Mouse (Mus musculus): Measurements from ENCODE around the gene Dyx1c1. TPM values are rescaled to one million over a fixed set of nuclear protein-coding genes. Genes with fewer than 3 reads are reported as not detected.

Dyx1c1 gene
- total and polyA plus RNA-seq, 3 experiments = 0.44 to 1.4 (median 0.61) TPM

Small RNAs within 50 kb of the gene (microRNA-seq; reads per million reads assigned to microRNA genes)
- gene Gm27353 = 0 reads per million in 2 experiments

Other genes with a start within 250 kb of the Dyx1c1 start
- gene Prtg, start 151.9 kb upstream of the Dyx1c1 start, total RNA-seq (2021) = under 1 TPM; 0.17 to 0.21 TPM
- gene Prtg, start 151.9 kb upstream of the Dyx1c1 start, polyA plus RNA-seq (2012; rRNA removed) = 0.04 and 0.07 TPM in 2 replicates
- 1 to 10 TPM; 2.8 to 5.1 TPM for gene Pygo1, start 33.1 kb upstream of the Dyx1c1 start, total RNA-seq (2021)
- 0.53 and 0.77 TPM in 2 replicates for gene Pygo1, start 33.1 kb upstream of the Dyx1c1 start, polyA plus RNA-seq (2012; rRNA removed)
- gene Gm44503, start 67 bp downstream of the Dyx1c1 start, total RNA-seq (2021) = not detected
- gene Gm44503, start 67 bp downstream of the Dyx1c1 start, polyA plus RNA-seq (2012; rRNA removed) = 0.11 TPM in 1 of 2 replicates, not detected in the other
- gene Ccpg1os, start 26.6 kb downstream of the Dyx1c1 start, total RNA-seq (2021) = 10 to 100 TPM; 21.7 to 25.3 TPM
- 8.6 and 10.5 TPM in 2 replicates for gene Ccpg1os, start 26.6 kb downstream of the Dyx1c1 start, polyA plus RNA-seq (2012; rRNA removed)
- gene Ccpg1, start 26.6 kb downstream of the Dyx1c1 start, total RNA-seq (2021) = 100 to 1,000 TPM; 135 to 141 TPM
- 8.3 and 11.3 TPM in 2 replicates for gene Ccpg1, start 26.6 kb downstream of the Dyx1c1 start, polyA plus RNA-seq (2012; rRNA removed)
- 10 to 100 TPM; 13.3 to 14.7 TPM for gene Pigb, start 81.6 kb downstream of the Dyx1c1 start, total RNA-seq (2021)
- 7.2 and 9.6 TPM in 2 replicates for gene Pigb, start 81.6 kb downstream of the Dyx1c1 start, polyA plus RNA-seq (2012; rRNA removed)
- 10 to 100 TPM; 36.2 to 36.8 TPM for gene Rab27a, start 86.1 kb downstream of the Dyx1c1 start, total RNA-seq (2021)
- 3.3 and 5.5 TPM in 2 replicates for gene Rab27a, start 86.1 kb downstream of the Dyx1c1 start, polyA plus RNA-seq (2012; rRNA removed)
- under 1 TPM in 1 of 2 experiments, not detected in 1; 0.48 TPM for gene Khdc3, start 143.1 kb downstream of the Dyx1c1 start, total RNA-seq (2021)
- gene Khdc3, start 143.1 kb downstream of the Dyx1c1 start, polyA plus RNA-seq (2012; rRNA removed) = 0.25 and 0.33 TPM in 2 replicates
- under 1 TPM in 1 of 2 experiments, not detected in 1; 0.29 TPM for gene Gm20509, start 143.7 kb downstream of the Dyx1c1 start, total RNA-seq (2021)
- not detected in 2 replicates for gene Gm20509, start 143.7 kb downstream of the Dyx1c1 start, polyA plus RNA-seq (2012; rRNA removed)
- gene Rsl24d1, start 154.6 kb downstream of the Dyx1c1 start, total RNA-seq (2021) = 10 to 100 TPM; 53.3 to 61.1 TPM
- gene Rsl24d1, start 154.6 kb downstream of the Dyx1c1 start, polyA plus RNA-seq (2012; rRNA removed) = 4.7 and 6.6 TPM in 2 replicates

All from adrenal gland, adult 2 months (tissue).